Mouse (Mus musculus): ENCODE data around the gene Cela1. TPM values are rescaled to one million over a fixed set of nuclear protein-coding genes. Genes with fewer than 3 reads are reported as not detected.

Cela1 gene
- polyA plus RNA-seq, 1 experiment from 2014 or later = 2.0 TPM

GRCm38 (mm10) chr15:100637661-100638060 is 50.1 kb downstream of the Cela1 start:
- Histone ChIP-seq H3K9me3 (ENCODE audit: control insufficient read depth, low read length) (no peaks in the 10 kb centered on the region), H3K36me3 (ENCODE audit: control insufficient read depth, insufficient read depth, low read length) (no peaks in the 10 kb centered on the region), H3K4me2 (ENCODE audit: low read length) (no peak overlapping the region), H3K4me3 (ENCODE audit: low read length) (no peak overlapping the region), H3K9ac (ENCODE audit: low read depth, low read length) (no peak overlapping the region), H3K4me1 (ENCODE audit: control insufficient read depth, insufficient read depth, low read depth, low read length) (peaks cover 11% of the 10 kb centered on the region), H3K27ac (ENCODE audit: low read depth, low read length) (no peak overlapping the region), H3K27me3 (replicated peaks; ENCODE audit: control insufficient read depth, insufficient read depth, low read length) (peaks cover 37% of the 10 kb centered on the region)
- no peak for ATAC-seq
- WGBS = 15% methylated on average over 6 of the region's 6 CpGs

DNA sequence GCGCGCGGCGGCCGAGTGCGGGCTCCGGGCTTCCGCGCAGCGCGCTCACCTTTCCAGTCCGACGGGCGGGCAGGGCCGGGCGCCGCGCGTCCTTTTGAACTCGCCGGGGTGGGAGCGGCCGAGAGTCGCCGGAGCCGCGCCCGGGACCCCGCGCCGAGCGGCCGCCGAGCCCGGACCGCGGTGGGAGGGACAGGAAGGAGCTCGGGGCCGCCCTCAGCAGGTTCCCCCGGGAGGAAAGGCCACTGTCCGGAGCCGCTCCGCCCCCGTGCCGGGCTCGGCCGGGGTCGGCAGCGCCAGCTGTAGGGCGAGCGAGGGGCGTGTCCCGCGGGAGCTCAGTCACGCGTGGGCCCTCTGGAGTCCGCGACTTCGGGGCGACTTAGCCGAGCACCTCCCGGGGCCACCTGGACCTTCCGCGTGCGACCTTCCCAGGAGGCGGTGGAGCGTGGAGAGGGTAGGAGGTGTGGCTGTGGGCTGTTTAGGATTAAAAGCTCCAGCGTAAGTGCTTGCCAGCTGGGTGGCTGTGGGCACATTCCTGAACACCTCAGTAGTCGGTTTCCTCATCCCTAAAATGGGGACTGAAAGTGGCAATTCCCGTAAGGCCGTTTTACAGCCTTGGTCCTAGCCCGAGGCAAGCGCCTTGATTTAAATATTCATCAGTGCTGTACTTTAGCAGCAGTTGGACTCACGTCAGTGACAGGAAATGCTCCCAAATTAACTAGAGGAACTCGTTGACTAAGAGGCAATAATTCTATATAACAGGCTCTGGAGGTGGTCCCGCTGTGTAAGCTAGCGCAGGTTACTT is 50.8 kb downstream of the Cela1 start, which contains the start of gene Smagp:
Smagp (minus strand) TSS at position 241 of the 802 bp plus-strand sequence.
- Histone ChIP-seq H3K4me1 (ENCODE audit: control insufficient read depth, insufficient read depth, low read depth, low read length) (peaks cover 11% of the 10 kb centered on the region), H3K4me2 (ENCODE audit: low read length) (peak within 1 kb of the TSS; percentile 81), H3K36me3 (ENCODE audit: control insufficient read depth, insufficient read depth, low read length) (no peaks in the 10 kb centered on the region), H3K9ac (ENCODE audit: low read depth, low read length) (peak within 1 kb of the TSS; percentile 47), H3K27me3 (replicated peaks; ENCODE audit: control insufficient read depth, insufficient read depth, low read length) (peaks cover 37% of the 10 kb centered on the region), H3K9me3 (ENCODE audit: control insufficient read depth, low read length) (no peaks in the 10 kb centered on the region), H3K4me3 (ENCODE audit: low read length) (peak within 1 kb of the TSS; percentile 44), H3K27ac (ENCODE audit: low read depth, low read length) (no peak within 1 kb of the TSS)
- 0% methylated on average over 51 of the region's 77 CpGs for WGBS
- no peak for ATAC-seq

DNA sequence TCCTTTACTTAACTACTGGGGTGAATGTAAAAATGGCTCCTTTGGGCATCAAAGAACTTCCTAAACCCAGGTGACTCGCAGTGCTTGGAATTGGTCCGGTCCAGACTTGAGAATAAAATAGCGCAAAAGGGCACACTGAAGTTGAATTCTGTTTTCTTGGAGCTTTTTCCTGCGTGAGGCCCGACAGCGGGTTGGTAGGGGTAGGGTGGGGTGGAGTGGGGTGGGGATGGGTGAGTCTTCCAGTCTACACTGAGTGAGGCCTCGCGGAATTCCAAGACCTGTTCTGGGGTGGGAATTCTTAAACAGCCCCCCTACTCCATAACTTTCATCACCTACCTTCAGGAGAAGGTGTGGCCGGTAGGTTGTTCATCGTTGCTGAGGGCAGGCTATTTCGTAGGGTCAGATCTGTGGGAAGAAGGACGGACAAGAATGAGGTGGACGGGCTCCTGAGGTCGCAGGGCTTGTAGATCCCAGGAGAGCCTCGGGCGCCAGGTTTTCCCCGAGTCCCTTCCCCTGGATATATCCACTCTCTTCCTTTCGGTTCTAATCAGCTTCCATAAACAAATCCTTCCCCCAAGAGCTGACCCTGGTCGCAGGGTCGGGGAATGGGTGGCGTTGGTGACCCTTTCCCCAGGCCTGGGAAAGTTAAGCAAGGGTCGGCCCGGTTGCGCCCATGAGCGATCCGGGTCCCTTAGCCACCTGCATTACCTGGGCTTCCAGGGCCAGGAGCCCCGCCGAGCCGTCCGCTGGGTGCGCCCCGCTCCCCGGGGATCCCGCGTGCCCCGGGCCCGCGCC is 51.7 kb downstream of the Cela1 start:
- Histone ChIP-seq H3K27me3 (replicated peaks; ENCODE audit: control insufficient read depth, insufficient read depth, low read length) (peaks cover 37% of the 10 kb centered on the region), H3K36me3 (ENCODE audit: control insufficient read depth, insufficient read depth, low read length) (no peaks in the 10 kb centered on the region), H3K27ac (ENCODE audit: low read depth, low read length) (no peak overlapping the region), H3K9ac (ENCODE audit: low read depth, low read length) (peak overlapping the region; percentile 47), H3K4me2 (ENCODE audit: low read length) (peak overlapping the region; percentile 81), H3K4me3 (ENCODE audit: low read length) (peak overlapping the region; percentile 44), H3K4me1 (ENCODE audit: control insufficient read depth, insufficient read depth, low read depth, low read length) (peaks cover 11% of the 10 kb centered on the region), H3K9me3 (ENCODE audit: control insufficient read depth, low read length) (no peaks in the 10 kb centered on the region)
- no peak for ATAC-seq
- 3% methylated on average over 36 of the region's 38 CpGs for WGBS

DNA sequence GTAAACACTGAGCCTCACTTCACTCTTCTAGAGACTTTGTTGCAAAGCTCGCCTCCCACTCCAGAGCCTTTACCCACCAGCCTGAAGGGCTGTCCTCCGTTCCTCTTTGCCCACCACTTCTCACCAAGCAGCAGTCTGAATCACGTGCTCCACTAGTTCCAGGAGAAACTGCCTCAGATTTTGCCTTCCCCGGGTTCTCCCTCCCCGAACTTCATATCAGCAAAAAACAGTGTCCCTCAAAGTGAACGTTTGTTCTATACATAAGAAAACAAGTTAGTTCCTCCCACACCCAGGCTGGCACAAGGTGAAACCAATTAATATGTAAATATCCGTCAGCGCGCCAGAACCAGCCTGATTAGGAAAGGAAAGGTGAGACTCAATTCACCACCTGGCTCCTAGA is 52.5 kb downstream of the Cela1 start:
- H3K27me3 ChIP-seq (replicated peaks; ENCODE audit: control insufficient read depth, insufficient read depth, low read length) = peaks cover 37% of the 10 kb centered on the region
- no peaks in the 10 kb centered on the region for H3K9me3 ChIP-seq (ENCODE audit: control insufficient read depth, low read length)
- H3K4me2 ChIP-seq (ENCODE audit: low read length) = no peak overlapping the region
- no peak for ATAC-seq
- no peak overlapping the region for H3K4me3 ChIP-seq (ENCODE audit: low read length)
- H3K9ac ChIP-seq (ENCODE audit: low read depth, low read length) = no peak overlapping the region
- H3K27ac ChIP-seq (ENCODE audit: low read depth, low read length) = no peak overlapping the region
- H3K4me1 ChIP-seq (ENCODE audit: control insufficient read depth, insufficient read depth, low read depth, low read length) = peaks cover 11% of the 10 kb centered on the region
- no peaks in the 10 kb centered on the region for H3K36me3 ChIP-seq (ENCODE audit: control insufficient read depth, insufficient read depth, low read length)
- 12% methylated on average over 9 of the region's 9 CpGs for WGBS

DNA sequence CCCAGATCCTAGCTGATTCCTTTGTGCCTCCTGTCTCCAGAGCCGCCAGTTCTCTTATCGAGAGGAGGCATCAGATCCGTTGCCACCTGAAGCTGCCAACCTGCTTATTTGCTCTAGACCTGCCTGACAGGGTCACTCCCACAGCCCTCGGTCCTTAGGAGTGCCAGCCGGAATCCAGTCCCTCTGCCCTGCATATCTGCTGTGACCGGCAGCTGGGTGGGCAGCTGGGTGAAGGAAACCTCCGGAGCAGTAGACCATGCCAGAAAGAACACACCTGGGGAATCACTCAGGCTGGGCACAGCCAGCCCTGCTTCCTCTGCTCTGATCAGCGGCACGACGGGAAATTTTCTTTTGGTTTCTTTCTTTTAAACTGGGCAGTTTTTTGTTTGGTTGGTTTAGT is 54.4 kb downstream of the Cela1 start:
- no peak overlapping the region for H3K4me2 ChIP-seq (ENCODE audit: low read length)
- H3K36me3 ChIP-seq (ENCODE audit: control insufficient read depth, insufficient read depth, low read length) = no peaks in the 10 kb centered on the region

GRCm38 (mm10) chr15:100632323-100632722 is 55.4 kb downstream of the Cela1 start:
- Histone ChIP-seq H3K36me3 (ENCODE audit: control insufficient read depth, insufficient read depth, low read length) (no peaks in the 10 kb centered on the region), H3K27me3 (replicated peaks; ENCODE audit: control insufficient read depth, insufficient read depth, low read length) (peaks cover 26% of the 10 kb centered on the region), H3K9ac (ENCODE audit: low read depth, low read length) (no peak overlapping the region), H3K27ac (ENCODE audit: low read depth, low read length) (no peak overlapping the region), H3K9me3 (ENCODE audit: control insufficient read depth, low read length) (no peaks in the 10 kb centered on the region), H3K4me2 (ENCODE audit: low read length) (no peak overlapping the region), H3K4me1 (ENCODE audit: control insufficient read depth, insufficient read depth, low read depth, low read length) (peaks cover 11% of the 10 kb centered on the region), H3K4me3 (ENCODE audit: low read length) (no peak overlapping the region)
- 88% methylated on average over 5 of the region's 5 CpGs for WGBS
- no peak for ATAC-seq

More for the DNA sequence above, 54.4 kb downstream of the Cela1 start:
- H3K27ac ChIP-seq (ENCODE audit: low read depth, low read length) = no peak overlapping the region
- no peak overlapping the region for H3K9ac ChIP-seq (ENCODE audit: low read depth, low read length)
- no peak for ATAC-seq
- 84% methylated on average over 10 of the region's 10 CpGs for WGBS
- H3K4me3 ChIP-seq (ENCODE audit: low read length) = no peak overlapping the region
- H3K9me3 ChIP-seq (ENCODE audit: control insufficient read depth, low read length) = no peaks in the 10 kb centered on the region
- peaks cover 11% of the 10 kb centered on the region for H3K4me1 ChIP-seq (ENCODE audit: control insufficient read depth, insufficient read depth, low read depth, low read length)
- H3K27me3 ChIP-seq (replicated peaks; ENCODE audit: control insufficient read depth, insufficient read depth, low read length) = peaks cover 32% of the 10 kb centered on the region

DNA sequence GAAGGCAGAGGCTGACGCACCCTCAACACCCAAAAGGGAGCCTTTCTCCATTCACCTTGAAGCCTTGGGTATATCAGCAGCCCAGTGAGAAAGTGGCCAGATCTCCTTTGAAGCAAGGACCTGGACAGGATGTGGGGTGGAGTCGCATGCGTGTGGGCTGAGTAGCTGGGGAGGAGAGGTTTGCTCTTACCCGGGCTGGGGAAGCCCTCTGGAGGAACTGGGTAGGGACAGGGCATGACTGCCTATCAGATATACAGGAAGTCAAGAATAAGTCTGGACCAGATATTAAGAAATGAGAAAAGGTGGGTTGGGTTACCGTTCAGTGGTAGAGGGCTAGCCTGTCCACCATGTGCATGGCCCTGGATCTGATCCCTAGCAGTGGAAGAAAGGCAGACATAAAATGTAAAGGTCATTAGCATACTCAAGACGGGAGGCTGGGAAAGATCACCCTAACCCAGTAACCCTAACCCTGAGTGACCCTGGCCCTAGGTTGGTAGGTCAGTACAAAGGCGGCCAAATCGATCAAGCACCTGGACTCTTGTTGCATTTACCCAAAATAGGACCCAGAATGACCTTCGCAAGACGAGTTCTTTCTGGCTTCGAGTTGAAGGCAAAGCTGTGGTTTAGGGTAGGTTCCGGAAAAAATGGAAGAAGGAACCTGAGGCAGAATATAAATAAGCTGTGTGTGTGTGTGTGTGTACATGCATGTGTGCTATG is 56.1 kb downstream of the Cela1 start:
- Histone ChIP-seq H3K27me3 (replicated peaks; ENCODE audit: control insufficient read depth, insufficient read depth, low read length) (peaks cover 25% of the 10 kb centered on the region), H3K36me3 (ENCODE audit: control insufficient read depth, insufficient read depth, low read length) (no peaks in the 10 kb centered on the region), H3K9ac (ENCODE audit: low read depth, low read length) (no peak overlapping the region), H3K4me1 (ENCODE audit: control insufficient read depth, insufficient read depth, low read depth, low read length) (peaks cover 4% of the 10 kb centered on the region), H3K4me3 (ENCODE audit: low read length) (no peak overlapping the region), H3K27ac (ENCODE audit: low read depth, low read length) (no peak overlapping the region), H3K4me2 (ENCODE audit: low read length) (no peak overlapping the region), H3K9me3 (ENCODE audit: control insufficient read depth, low read length) (no peaks in the 10 kb centered on the region)
- ATAC-seq = no peak
- 89% methylated on average over 12 of the region's 12 CpGs for WGBS

GRCm38 (mm10) chr15:100630126-100630525 is 57.6 kb downstream of the Cela1 start:
- Histone ChIP-seq H3K36me3 (ENCODE audit: control insufficient read depth, insufficient read depth, low read length) (no peaks in the 10 kb centered on the region), H3K27ac (ENCODE audit: low read depth, low read length) (no peak overlapping the region), H3K4me2 (ENCODE audit: low read length) (no peak overlapping the region), H3K27me3 (replicated peaks; ENCODE audit: control insufficient read depth, insufficient read depth, low read length) (peaks cover 14% of the 10 kb centered on the region), H3K9me3 (ENCODE audit: control insufficient read depth, low read length) (no peaks in the 10 kb centered on the region), H3K4me3 (ENCODE audit: low read length) (no peak overlapping the region), H3K4me1 (ENCODE audit: control insufficient read depth, insufficient read depth, low read depth, low read length) (no peaks in the 10 kb centered on the region), H3K9ac (ENCODE audit: low read depth, low read length) (no peak overlapping the region)
- 43% methylated on average over 3 of the region's 3 CpGs for WGBS
- no peak for ATAC-seq

DNA sequence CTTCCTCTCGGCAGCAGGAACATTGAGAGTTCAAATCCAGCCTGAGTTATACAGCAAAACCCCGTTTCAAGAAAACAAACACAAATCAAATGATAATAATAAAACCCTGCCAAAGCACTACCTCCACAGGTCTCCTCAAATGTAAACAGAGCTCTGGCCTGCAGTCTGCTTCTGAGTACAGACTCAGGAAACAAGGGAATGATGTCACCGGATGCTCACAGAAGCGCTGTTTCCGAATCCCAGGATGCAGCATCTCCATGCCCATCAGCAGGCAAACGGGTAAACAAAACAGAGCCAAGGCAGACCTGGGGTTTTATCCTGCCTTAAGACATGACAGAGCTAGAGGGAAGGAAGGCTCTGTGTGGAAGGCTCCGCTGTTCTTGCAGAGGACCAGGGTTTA is 58.9 kb downstream of the Cela1 start:
- Histone ChIP-seq H3K9me3 (ENCODE audit: control insufficient read depth, low read length) (no peaks in the 10 kb centered on the region), H3K4me1 (ENCODE audit: control insufficient read depth, insufficient read depth, low read depth, low read length) (no peaks in the 10 kb centered on the region), H3K27me3 (replicated peaks; ENCODE audit: control insufficient read depth, insufficient read depth, low read length) (peaks cover 5% of the 10 kb centered on the region; the same call in 1 of the 2 replicates), H3K4me2 (ENCODE audit: low read length) (no peak overlapping the region), H3K36me3 (ENCODE audit: control insufficient read depth, insufficient read depth, low read length) (no peaks in the 10 kb centered on the region), H3K4me3 (ENCODE audit: low read length) (no peak overlapping the region), H3K27ac (ENCODE audit: low read depth, low read length) (no peak overlapping the region), H3K9ac (ENCODE audit: low read depth, low read length) (no peak overlapping the region)
- ATAC-seq = no peak
- 53% methylated on average over 6 of the region's 7 CpGs for WGBS
